Mouse (Mus musculus) heart, adult 2 months (tissue): ENCODE results near the gene Celf2. TPM values are rescaled to one million over a fixed set of nuclear protein-coding genes. Genes with fewer than 3 reads are reported as not detected.

Experiments used
- DNase-seq, 2 experiments: peaks; one replicate each; pipeline ENCODE4 v3.0.0; 2021
- H3K27ac ChIP-seq: fragments of 200-600 bp; 2 replicates; pipeline ENCODE4 v1.8.1; 2022
- H3K27me3 ChIP-seq: fragments of 200-500 bp; 2 replicates; pipeline ENCODE4 v1.6.1; 2012; ENCODE audit warnings: mild to moderate bottlenecking, low read length, inconsistent platforms, mixed read lengths; ENCODE audit not compliant: control insufficient read depth, insufficient read depth
- H3K36me3 ChIP-seq: fragments of 200-500 bp; 2 replicates; pipeline ENCODE4 v1.6.1; 2012; ENCODE audit warnings: low read length, inconsistent platforms; ENCODE audit not compliant: control insufficient read depth, insufficient read depth
- H3K4me1 ChIP-seq: fragments of 200-500 bp; 2 replicates; pipeline ENCODE4 v1.6.1; 2011; ENCODE audit warnings: low read length; ENCODE audit not compliant: control insufficient read depth, insufficient read depth
- H3K4me3 ChIP-seq: fragments of 200-600 bp; 2 replicates; pipeline ENCODE4 v1.8.1; 2022
- H3K79me2 ChIP-seq: fragments of 200-500 bp; replicated peaks from 2 replicates; pipeline ENCODE4 v1.6.1; 2012; ENCODE audit warnings: mild to moderate bottlenecking, inconsistent platforms, low read length, moderate library complexity, mixed read lengths; ENCODE audit not compliant: control insufficient read depth, insufficient read depth
- H3K9ac ChIP-seq: fragments of 200-500 bp; 2 replicates; pipeline ENCODE4 v1.6.1; 2012; ENCODE audit warnings: low read depth, mild to moderate bottlenecking, control low read depth, inconsistent platforms, low read length, mixed read lengths
- CTCF ChIP-seq: fragments of 200-600 bp; IDR thresholded peaks from 2 replicates; pipeline ENCODE4 v1.8.1; 2022; ENCODE audit warnings: antibody characterized with exemption, mild to moderate bottlenecking, moderate library complexity
- EP300 ChIP-seq: fragments of 200-500 bp; IDR thresholded peaks from 2 replicates; pipeline ENCODE4 v1.6.1; 2011; ENCODE audit warnings: low read depth, low read length, control low read depth; ENCODE audit not compliant: insufficient read depth
- POLR2A ChIP-seq: fragments of 200-500 bp; IDR thresholded peaks from 2 replicates; pipeline ENCODE4 v1.6.1; 2011; ENCODE audit warnings: mild to moderate bottlenecking, low read depth, low read length, control low read depth; ENCODE audit not compliant: insufficient read depth
- WGBS: fragments of 180-500 bp; shearing (Covaris S2); methylation state at CpG from one replicate; pipeline ENCODE4 v1.1.7; 2018; 5-methylcytosine and 5-hydroxymethylcytosine counted together
- intact Hi-C: fragments of 180-260 bp; cut with DNase I; formaldehyde crosslinking; loops from one replicate; pipeline ENCODE4 v1.15.1; 2025
- polyA plus RNA-seq: library from polyadenylated mRNA; depleted of rRNA; stranded (reverse); fragments of >200 nt; gene quantifications from 2 replicates; pipeline ENCODE4 v1.2.3, GENCODE M21; 2012
- total RNA-seq, 2 experiments: library from RNA; stranded (reverse); gene quantifications; 2 replicates each; pipeline ENCODE4 v1.2.3; 2021

The Celf2 gene
- total and polyA plus RNA-seq, 3 experiments = 38.1 to 63.9 (median 56.7) TPM

DNA sequence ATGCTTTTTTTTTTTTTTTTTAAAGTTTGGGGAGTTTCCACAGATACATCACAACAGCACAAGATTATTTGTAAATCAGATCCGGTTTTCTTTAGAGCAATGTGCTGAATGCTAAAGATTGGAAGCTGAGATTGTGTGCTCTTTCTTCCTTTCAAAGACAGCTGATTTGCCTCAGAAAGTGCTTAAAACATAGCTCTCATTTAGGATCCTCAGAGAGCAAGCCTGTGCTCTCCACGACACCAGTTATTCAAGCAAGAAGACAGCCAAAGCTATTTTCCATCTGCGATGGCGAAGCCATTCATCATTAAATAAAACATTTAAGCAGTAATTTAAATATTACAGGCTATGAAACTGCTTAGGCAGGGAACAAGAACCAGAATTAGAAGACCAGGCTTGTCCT is 463.8 kb downstream of the Celf2 start:
- Histone ChIP-seq H3K36me3 (no peaks in the 10 kb centered on the region), H3K9ac (no peak overlapping the region), H3K27ac (no peak overlapping the region), H3K27me3 (no peaks in the 10 kb centered on the region), H3K4me3 (no peak overlapping the region), H3K4me1 (no peaks in the 10 kb centered on the region), H3K79me2 (peaks cover 2% of the 10 kb centered on the region; the same call in 1 of the 2 replicates)
- DNase-seq = no peak
- 77% methylated on average over 4 of the region's 4 CpGs for WGBS
- intact Hi-C loops = no loop called here
- TF ChIP-seq EP300 (no peak), POLR2A (no peak)

DNA sequence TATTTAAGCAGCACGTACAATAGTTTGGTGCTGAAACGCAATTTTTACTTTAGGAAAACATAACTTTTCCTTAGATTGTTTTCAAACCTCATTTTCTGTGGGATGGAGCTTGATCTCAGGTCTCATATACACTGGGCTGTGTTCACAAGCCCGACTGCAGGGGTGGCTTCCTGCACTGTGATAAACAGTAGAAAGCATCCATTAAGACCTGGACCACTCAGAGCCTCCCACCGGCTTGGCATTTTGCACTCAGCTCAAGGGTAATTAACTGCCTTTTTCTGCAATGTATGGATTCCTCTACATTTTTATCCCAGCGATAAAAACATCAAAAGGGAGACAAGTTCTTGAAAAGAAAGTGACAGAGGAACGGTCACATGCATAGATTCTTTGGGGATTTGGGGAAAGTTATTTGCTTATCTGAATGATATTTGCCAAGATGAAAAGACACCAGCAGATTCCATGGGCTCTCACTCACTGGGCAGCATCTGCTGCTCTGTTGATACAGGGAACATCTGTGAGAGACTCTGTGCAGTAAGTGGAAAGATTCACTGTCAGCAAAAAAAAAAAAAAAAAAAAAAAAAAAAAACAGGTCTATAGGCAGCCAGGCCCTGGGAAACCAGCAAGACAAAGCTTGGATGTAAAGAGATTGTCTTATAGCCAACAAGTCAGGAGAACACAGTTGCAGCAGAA is 465.4 kb downstream of the Celf2 start:
- Histone ChIP-seq H3K36me3 (no peaks in the 10 kb centered on the region), H3K79me2 (peaks cover 2% of the 10 kb centered on the region; the same call in 1 of the 2 replicates), H3K27ac (no peak overlapping the region), H3K9ac (no peak overlapping the region), H3K27me3 (no peaks in the 10 kb centered on the region), H3K4me3 (no peak overlapping the region), H3K4me1 (peaks cover under 1% of the 10 kb centered on the region; the same call in 1 of the 2 replicates)
- WGBS = 68% methylated on average over 6 of the region's 6 CpGs
- DNase-seq = no peak
- TF ChIP-seq POLR2A (no peak), CTCF (no peak), EP300 (no peak)
- intact Hi-C loops = no loop called here

DNA sequence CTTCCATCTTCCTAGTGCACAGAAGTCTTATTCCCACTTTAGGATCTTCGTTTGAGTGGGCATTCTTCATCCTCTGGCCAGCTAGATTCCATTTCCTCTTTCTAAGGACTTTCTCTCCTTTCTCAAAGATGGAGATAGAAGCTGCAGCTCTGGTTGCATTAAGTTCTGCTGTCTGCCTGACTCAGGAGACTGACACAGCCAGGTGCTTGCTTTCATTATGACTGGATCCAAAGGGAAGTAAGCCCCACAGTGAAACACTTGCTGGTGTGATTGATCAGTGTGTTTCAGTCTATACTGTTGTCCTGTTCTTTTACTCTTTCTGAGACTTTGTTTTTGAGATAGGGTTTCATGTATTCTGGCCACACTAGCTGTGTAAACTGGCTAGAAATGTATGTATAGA is 468.4 kb downstream of the Celf2 start:
- TF ChIP-seq CTCF (no peak), EP300 (no peak), POLR2A (no peak)
- H3K79me2 ChIP-seq = peaks cover 2% of the 10 kb centered on the region; the same call in 1 of the 2 replicates
- H3K9ac ChIP-seq = no peak overlapping the region
- no peak overlapping the region for H3K27ac ChIP-seq
- H3K4me1 ChIP-seq = peaks cover 1% of the 10 kb centered on the region; the same call in 1 of the 2 replicates
- no peaks in the 10 kb centered on the region for H3K27me3 ChIP-seq
- H3K36me3 ChIP-seq = no peaks in the 10 kb centered on the region
- intact Hi-C loops = no loop called here
- H3K4me3 ChIP-seq = no peak overlapping the region
- DNase-seq = no peak
- 50% methylated on average over 1 of the region's 1 CpGs for WGBS

DNA sequence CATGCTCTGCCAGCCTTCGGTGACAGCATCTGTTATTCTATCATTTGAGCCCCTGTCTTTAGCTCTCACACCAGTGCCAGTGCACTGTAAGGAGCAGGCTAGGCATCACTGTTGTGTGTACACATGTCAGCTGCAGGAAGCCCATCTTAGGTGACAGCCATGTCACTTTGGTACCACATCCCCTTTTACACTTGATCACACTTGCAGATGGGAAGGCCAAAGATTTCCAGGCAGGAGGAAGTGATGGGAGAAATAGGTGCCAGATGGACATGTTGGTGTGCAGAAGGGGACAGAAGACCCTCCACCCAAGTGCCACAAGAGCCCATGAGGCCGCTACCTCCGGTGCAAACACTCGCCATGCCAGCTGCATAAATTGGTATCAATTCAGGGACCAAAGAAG is 470.4 kb downstream of the Celf2 start:
- Histone ChIP-seq H3K9ac (no peak overlapping the region), H3K36me3 (no peaks in the 10 kb centered on the region), H3K4me1 (peaks cover 1% of the 10 kb centered on the region; the same call in 1 of the 2 replicates), H3K79me2 (peaks cover 1% of the 10 kb centered on the region), H3K27ac (no peak overlapping the region), H3K27me3 (no peaks in the 10 kb centered on the region), H3K4me3 (no peak overlapping the region)
- WGBS = 84% methylated on average over 4 of the region's 4 CpGs
- DNase-seq = no peak
- TF ChIP-seq EP300 = no peak
- no peak for TF ChIP-seq POLR2A
- no peak for TF ChIP-seq CTCF
- intact Hi-C loops = no loop called here

DNA sequence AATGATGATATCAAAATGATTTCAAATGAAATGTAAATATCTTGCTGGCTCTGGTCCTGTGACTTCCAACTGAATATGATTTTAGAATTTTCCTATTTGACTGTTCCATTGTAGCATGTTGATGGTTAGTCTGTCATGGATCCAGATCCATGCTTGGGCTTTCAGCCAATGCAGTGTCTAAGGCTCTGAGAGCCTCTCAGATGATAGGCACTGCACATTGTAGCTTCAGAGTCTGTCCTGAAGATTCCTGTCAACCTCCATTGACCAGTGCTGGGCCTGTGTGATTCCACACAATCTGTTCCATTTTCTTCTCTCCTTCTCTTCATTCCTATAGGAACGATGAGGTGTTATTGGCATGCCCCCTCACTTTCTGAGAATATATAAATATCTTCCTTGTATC is 478.0 kb downstream of the Celf2 start:
- intact Hi-C loops = no loop called here
- Histone ChIP-seq H3K4me1 (no peaks in the 10 kb centered on the region; the same call in none of the 2 replicates), H3K36me3 (peaks cover 1% of the 10 kb centered on the region; the same call in 1 of the 2 replicates), H3K27ac (no peak overlapping the region), H3K27me3 (no peaks in the 10 kb centered on the region), H3K9ac (no peak overlapping the region), H3K79me2 (peaks cover 1% of the 10 kb centered on the region), H3K4me3 (no peak overlapping the region)
- TF ChIP-seq EP300 = no peak
- TF ChIP-seq POLR2A = no peak
- no peak for TF ChIP-seq CTCF
- DNase-seq = no peak
- 87% methylated on average over 1 of the region's 1 CpGs for WGBS

DNA sequence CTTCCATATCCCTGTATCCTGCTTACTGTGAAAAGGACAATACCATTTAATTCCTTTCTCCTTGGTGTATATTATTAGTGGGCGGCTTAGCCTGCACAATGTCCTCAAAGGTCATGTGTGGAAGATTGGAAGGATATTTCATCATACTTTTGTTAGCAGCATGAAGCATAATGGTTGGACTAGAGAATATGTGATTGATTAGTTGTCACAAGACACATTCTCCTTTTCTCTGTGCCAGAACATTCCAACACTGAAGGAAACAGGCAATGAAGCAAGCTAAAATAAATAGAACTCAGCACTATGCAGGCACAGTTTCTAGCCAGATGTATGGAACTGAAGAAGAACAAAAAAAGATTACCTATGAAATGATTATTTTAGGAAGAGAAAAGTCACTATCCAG is 482.6 kb downstream of the Celf2 start:
- no peak for TF ChIP-seq POLR2A
- no peak for TF ChIP-seq CTCF
- TF ChIP-seq EP300 = no peak
- no peaks in the 10 kb centered on the region; the same call in 1 of the 2 replicates for H3K4me1 ChIP-seq
- DNase-seq = no peak
- intact Hi-C loops = no loop called here
- WGBS = 89% methylated on average over 1 of the region's 1 CpGs
- H3K4me3 ChIP-seq = no peak overlapping the region
- no peak overlapping the region for H3K9ac ChIP-seq
- no peaks in the 10 kb centered on the region for H3K36me3 ChIP-seq
- no peaks in the 10 kb centered on the region for H3K27me3 ChIP-seq
- H3K79me2 ChIP-seq = no peaks in the 10 kb centered on the region; the same call in none of the 2 replicates
- H3K27ac ChIP-seq = no peak overlapping the region
